Mouse (Mus musculus): ENCODE results near the gene Rps15. TPM values are rescaled to one million over a fixed set of nuclear protein-coding genes. Genes with fewer than 3 reads are reported as not detected.

Rps15 gene
- polyA plus RNA-seq, 1 experiment from 2014 or later, result 1,053 TPM

- Histone ChIP-seq H3K4me1 (peaks cover 87% of the 10 kb centered on the region), H3K36me3 (peaks cover 32% of the 10 kb centered on the region), H3K27me3 (ENCODE audit: low read depth, poor library complexity, severe bottlenecking) (peaks cover 62% of the 10 kb centered on the region), H3K4me3 (peak overlapping the region; percentile 71), H3K9me3 (replicated peaks) (no peaks in the 10 kb centered on the region), H3K27ac (replicated peaks) (peak overlapping the region; percentile 97)
- DNase-seq (ENCODE audit: low spot score), result no peak
- 5% methylated on average over 15 of the region's 15 CpGs for WGBS
These were observed 7.0 kb downstream of the Rps15 start for GRCm38 (mm10) chr10:80299301-80299700.

- H3K4me1 ChIP-seq, result peaks cover 87% of the 10 kb centered on the region
- H3K27ac ChIP-seq (replicated peaks), result peak overlapping the region; percentile 97
- DNase-seq (ENCODE audit: low spot score), result no peak
- no peaks in the 10 kb centered on the region for H3K9me3 ChIP-seq (replicated peaks)
- peaks cover 32% of the 10 kb centered on the region for H3K36me3 ChIP-seq
- 44% methylated on average over 10 of the region's 10 CpGs for WGBS
- peaks cover 68% of the 10 kb centered on the region for H3K27me3 ChIP-seq (ENCODE audit: low read depth, poor library complexity, severe bottlenecking)
- peak overlapping the region; percentile 71 for H3K4me3 ChIP-seq
These were observed 7.6 kb downstream of the Rps15 start for GRCm38 (mm10) chr10:80299824-80300223.

- peak overlapping the region; percentile 71 for H3K4me3 ChIP-seq
- DNase-seq (ENCODE audit: low spot score), result peak; percentile 70
These were observed 8.5 kb downstream of the Rps15 start for GRCm38 (mm10) chr10:80300672-80301181.

GRCm38 (mm10) chr10:80301256-80302081 is 9.2 kb downstream of the Rps15 start:
- Histone ChIP-seq H3K27ac (replicated peaks) (peak overlapping the region; percentile 97), H3K4me3 (peak overlapping the region; percentile 71), H3K36me3 (peaks cover 45% of the 10 kb centered on the region), H3K27me3 (ENCODE audit: low read depth, poor library complexity, severe bottlenecking) (peaks cover 77% of the 10 kb centered on the region), H3K4me1 (peaks cover 73% of the 10 kb centered on the region), H3K9me3 (replicated peaks) (no peaks in the 10 kb centered on the region)
- DNase-seq (ENCODE audit: low spot score), result no peak
- WGBS, result 74% methylated on average over 10 of the region's 10 CpGs

More at GRCm38 (mm10) chr10:80300672-80301181, 8.5 kb downstream of the Rps15 start:
- peaks cover 37% of the 10 kb centered on the region for H3K36me3 ChIP-seq
- H3K4me1 ChIP-seq, result peaks cover 81% of the 10 kb centered on the region
- peaks cover 77% of the 10 kb centered on the region for H3K27me3 ChIP-seq (ENCODE audit: low read depth, poor library complexity, severe bottlenecking)
- no peaks in the 10 kb centered on the region for H3K9me3 ChIP-seq (replicated peaks)
- H3K27ac ChIP-seq (replicated peaks), result peak overlapping the region; percentile 97
- WGBS, result 7% methylated on average over 11 of the region's 11 CpGs

- 61% methylated on average over 5 of the region's 5 CpGs for WGBS
- H3K4me1 ChIP-seq, result peaks cover 68% of the 10 kb centered on the region
- peak overlapping the region; percentile 97 for H3K27ac ChIP-seq (replicated peaks)
- no peaks in the 10 kb centered on the region for H3K9me3 ChIP-seq (replicated peaks)
- no peak for DNase-seq (ENCODE audit: low spot score)
- peak overlapping the region; percentile 71 for H3K4me3 ChIP-seq
- peaks cover 50% of the 10 kb centered on the region for H3K36me3 ChIP-seq
- H3K27me3 ChIP-seq (ENCODE audit: low read depth, poor library complexity, severe bottlenecking), result peaks cover 73% of the 10 kb centered on the region
These were observed 9.8 kb downstream of the Rps15 start for GRCm38 (mm10) chr10:80302082-80302355.

- peak; percentile 76 for DNase-seq (ENCODE audit: low spot score)
- H3K4me1 ChIP-seq, result peaks cover 63% of the 10 kb centered on the region
- WGBS, result 12% methylated on average over 9 of the region's 9 CpGs
- peak overlapping the region; percentile 97 for H3K27ac ChIP-seq (replicated peaks)
- H3K9me3 ChIP-seq (replicated peaks), result no peaks in the 10 kb centered on the region
- peaks cover 70% of the 10 kb centered on the region for H3K27me3 ChIP-seq (ENCODE audit: low read depth, poor library complexity, severe bottlenecking)
- H3K4me3 ChIP-seq, result peak overlapping the region; percentile 71
- H3K36me3 ChIP-seq, result peaks cover 55% of the 10 kb centered on the region
These were observed 10.2 kb downstream of the Rps15 start for GRCm38 (mm10) chr10:80302471-80302881.

- H3K9me3 ChIP-seq (replicated peaks), result no peaks in the 10 kb centered on the region
- peaks cover 55% of the 10 kb centered on the region for H3K27me3 ChIP-seq (ENCODE audit: low read depth, poor library complexity, severe bottlenecking)
- H3K36me3 ChIP-seq, result peaks cover 75% of the 10 kb centered on the region
- 31% methylated on average over 12 of the region's 12 CpGs for WGBS
- H3K4me1 ChIP-seq, result peaks cover 44% of the 10 kb centered on the region
- DNase-seq (ENCODE audit: low spot score), result no peak
- H3K27ac ChIP-seq (replicated peaks), result no peak overlapping the region
- H3K4me3 ChIP-seq, result peak overlapping the region; percentile 33; the same call in 1 of the 2 replicates
These were observed 12.2 kb downstream of the Rps15 start for GRCm38 (mm10) chr10:80304458-80304857.

- peaks cover 77% of the 10 kb centered on the region for H3K36me3 ChIP-seq
- peak overlapping the region; percentile 33; the same call in 1 of the 2 replicates for H3K4me3 ChIP-seq
- 20% methylated on average over 25 of the region's 25 CpGs for WGBS
- H3K9me3 ChIP-seq (replicated peaks), result no peaks in the 10 kb centered on the region
- H3K27ac ChIP-seq (replicated peaks), result no peak overlapping the region
- peaks cover 40% of the 10 kb centered on the region for H3K4me1 ChIP-seq
- peaks cover 51% of the 10 kb centered on the region for H3K27me3 ChIP-seq (ENCODE audit: low read depth, poor library complexity, severe bottlenecking)
- no peak for DNase-seq (ENCODE audit: low spot score)
These were observed 12.6 kb downstream of the Rps15 start for GRCm38 (mm10) chr10:80304862-80305261.

- WGBS, result 91% methylated on average over 16 of the region's 16 CpGs
- DNase-seq (ENCODE audit: low spot score), result no peak
- Histone ChIP-seq H3K4me1 (peaks cover 31% of the 10 kb centered on the region), H3K4me3 (no peak overlapping the region), H3K9me3 (replicated peaks) (no peaks in the 10 kb centered on the region), H3K36me3 (peaks cover 98% of the 10 kb centered on the region), H3K27ac (replicated peaks) (no peak overlapping the region), H3K27me3 (ENCODE audit: low read depth, poor library complexity, severe bottlenecking) (peaks cover 69% of the 10 kb centered on the region)
These were observed 19.3 kb downstream of the Rps15 start for GRCm38 (mm10) chr10:80311560-80311959.

GRCm38 (mm10) chr10:80312586-80313504 is 20.6 kb downstream of the Rps15 start:
- Histone ChIP-seq H3K27me3 (ENCODE audit: low read depth, poor library complexity, severe bottlenecking) (peaks cover 76% of the 10 kb centered on the region), H3K36me3 (peaks cover 97% of the 10 kb centered on the region), H3K27ac (replicated peaks) (no peak overlapping the region), H3K9me3 (replicated peaks) (no peaks in the 10 kb centered on the region), H3K4me1 (peaks cover 31% of the 10 kb centered on the region), H3K4me3 (0 out of 2 replicates have a peak overlapping the region, but pooled peaks have one; percentile 0)
- no peak for DNase-seq (ENCODE audit: low spot score)
- 72% methylated on average over 54 of the region's 54 CpGs for WGBS

GRCm38 (mm10) chr10:80313627-80314201 is 21.5 kb downstream of the Rps15 start:
- Histone ChIP-seq H3K27me3 (ENCODE audit: low read depth, poor library complexity, severe bottlenecking) (peaks cover 76% of the 10 kb centered on the region), H3K4me3 (0 out of 2 replicates have a peak overlapping the region, but pooled peaks have one; percentile 0), H3K9me3 (replicated peaks) (no peaks in the 10 kb centered on the region), H3K4me1 (peaks cover 32% of the 10 kb centered on the region), H3K36me3 (peaks cover 97% of the 10 kb centered on the region), H3K27ac (replicated peaks) (no peak overlapping the region)
- DNase-seq (ENCODE audit: low spot score), result no peak
- 66% methylated on average over 20 of the region's 20 CpGs for WGBS

- peaks cover 96% of the 10 kb centered on the region for H3K36me3 ChIP-seq
- no peak overlapping the region for H3K27ac ChIP-seq (replicated peaks)
- 0 out of 2 replicates have a peak overlapping the region, but pooled peaks have one; percentile 12 for H3K4me3 ChIP-seq
- no peaks in the 10 kb centered on the region for H3K9me3 ChIP-seq (replicated peaks)
- H3K27me3 ChIP-seq (ENCODE audit: low read depth, poor library complexity, severe bottlenecking), result peaks cover 76% of the 10 kb centered on the region
- 52% methylated on average over 16 of the region's 16 CpGs for WGBS
- no peak for DNase-seq (ENCODE audit: low spot score)
- H3K4me1 ChIP-seq, result peaks cover 40% of the 10 kb centered on the region
These were observed 22.3 kb downstream of the Rps15 start for GRCm38 (mm10) chr10:80314494-80315001.

Data from midbrain, embryonic 10.5 days (tissue).